Mouse (Mus musculus): ENCODE measurements around the gene Zrsr1. TPM values are rescaled to one million over a fixed set of nuclear protein-coding genes. Genes with fewer than 3 reads are reported as not detected.

The Zrsr1 gene
- total RNA-seq (2021) = 10 to 100 TPM in 1 of 2 experiments, 1 to 10 TPM in 1; 9.2 to 11.4 TPM
- long read RNA-seq, experiment 1, full-length matches to known transcripts = 12 of 12 reads
- long read RNA-seq, experiment 1, partial matches to known transcripts = 0 of 12 reads
- long read RNA-seq, experiment 1, other reads (novel, unspliced or antisense) = 0 of 12 reads
- long read RNA-seq, experiment 2, full-length matches to known transcripts = 4 of 5 reads
- long read RNA-seq, experiment 2, partial matches to known transcripts = 0 of 5 reads
- long read RNA-seq, experiment 2, other reads (novel, unspliced or antisense) = 1 of 5 reads

DNA sequence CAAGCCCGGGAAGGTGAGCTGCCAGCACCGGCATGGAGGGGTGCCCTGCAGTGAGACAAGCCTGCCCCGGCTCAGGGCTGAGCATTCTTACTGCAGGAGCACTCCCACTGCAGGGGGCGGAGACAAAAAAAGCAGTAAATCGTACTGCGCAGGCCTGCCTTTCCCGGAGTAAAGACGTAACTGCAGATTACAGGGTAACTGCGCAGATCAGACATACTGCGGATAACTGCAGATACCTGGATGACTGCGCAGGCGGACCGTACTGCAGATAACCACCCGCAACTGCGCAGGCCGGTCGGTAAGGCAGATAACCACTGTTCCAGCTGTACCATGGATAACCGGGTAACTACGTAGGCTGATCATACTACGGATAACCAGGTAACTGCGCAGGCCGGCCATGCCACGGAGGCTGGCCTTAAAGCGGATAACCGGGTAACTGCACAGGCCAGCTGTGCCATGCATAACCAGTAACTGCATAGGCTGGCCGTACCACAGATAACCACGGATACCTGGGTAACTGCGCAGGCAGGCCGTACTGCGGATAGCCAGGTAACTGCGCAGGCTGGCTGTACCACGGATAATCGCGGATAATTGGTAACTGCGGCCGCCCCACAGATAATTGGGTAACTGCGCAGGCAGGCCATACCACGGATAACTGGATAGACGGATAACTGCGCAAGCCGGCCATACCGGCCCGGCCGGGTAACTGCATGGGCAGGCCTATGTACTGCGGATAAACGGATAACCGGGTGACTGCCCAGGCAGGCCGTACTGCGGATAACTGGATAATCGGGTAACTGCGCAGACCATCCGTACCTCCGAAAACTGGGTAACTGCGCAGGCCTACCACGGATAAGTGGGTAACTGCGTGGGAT is at the start of gene Zrsr1:
Gene Zrsr1 (plus strand): TSS at position 171 of the 875 bp plus-strand sequence.
- peak in 1 of 2 experiments; percentile 24 for DNase-seq (ENCODE audit: low spot score in 2 of 2)

- DNase-seq (ENCODE audit: low spot score in 2 of 2) = no peak
Measured at GRCm38 (mm10) chr11:22922546-22922945, 49.3 kb upstream of the Zrsr1 start.

GRCm38 (mm10) chr11:22923606-22924005 is 48.2 kb upstream of the Zrsr1 start:
- DNase-seq (ENCODE audit: low spot score in 2 of 2) = no peak

DNA sequence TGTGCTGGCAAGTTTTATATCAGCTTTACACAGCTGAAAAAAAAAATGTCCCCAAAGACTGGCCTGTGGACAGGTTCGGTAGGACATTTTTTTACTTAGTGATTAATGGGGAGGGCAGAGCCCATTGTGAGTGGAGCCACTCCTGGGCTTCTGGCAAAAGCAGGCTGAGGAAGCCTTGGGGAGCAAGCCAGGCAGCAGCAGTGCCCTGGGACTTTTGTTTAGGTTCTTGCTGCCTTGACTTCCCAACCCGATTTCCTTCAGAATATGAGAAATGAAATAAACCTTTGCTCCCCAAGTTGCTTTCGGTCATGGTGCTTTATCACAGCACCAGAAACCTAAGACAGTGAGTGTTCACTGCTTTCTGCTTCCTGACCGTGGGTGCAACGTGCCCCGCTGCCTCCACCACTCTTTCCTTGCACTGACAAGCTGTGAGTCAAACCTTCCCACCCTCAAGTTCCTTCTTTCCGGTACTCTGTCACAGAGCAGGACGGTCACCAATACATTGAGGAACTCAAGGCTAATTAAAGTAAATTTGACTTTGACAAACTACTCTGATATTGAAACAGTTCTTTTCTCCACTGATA is 43.1 kb upstream of the Zrsr1 start:
- DNase-seq (ENCODE audit: low spot score in 2 of 2) = no peak

- DNase-seq (ENCODE audit: low spot score in 2 of 2) = no peak
Measured at GRCm38 (mm10) chr11:22930129-22930528, 41.7 kb upstream of the Zrsr1 start.

GRCm38 (mm10) chr11:22931320-22931905 is 40.4 kb upstream of the Zrsr1 start:
- no peak for DNase-seq (ENCODE audit: low spot score in 2 of 2)

- DNase-seq (ENCODE audit: low spot score in 2 of 2) = no peak
Measured at GRCm38 (mm10) chr11:22932167-22932566, 39.6 kb upstream of the Zrsr1 start.

- no peak for DNase-seq (ENCODE audit: low spot score in 2 of 2)
Measured at GRCm38 (mm10) chr11:22936446-22937125, 35.2 kb upstream of the Zrsr1 start.

DNA sequence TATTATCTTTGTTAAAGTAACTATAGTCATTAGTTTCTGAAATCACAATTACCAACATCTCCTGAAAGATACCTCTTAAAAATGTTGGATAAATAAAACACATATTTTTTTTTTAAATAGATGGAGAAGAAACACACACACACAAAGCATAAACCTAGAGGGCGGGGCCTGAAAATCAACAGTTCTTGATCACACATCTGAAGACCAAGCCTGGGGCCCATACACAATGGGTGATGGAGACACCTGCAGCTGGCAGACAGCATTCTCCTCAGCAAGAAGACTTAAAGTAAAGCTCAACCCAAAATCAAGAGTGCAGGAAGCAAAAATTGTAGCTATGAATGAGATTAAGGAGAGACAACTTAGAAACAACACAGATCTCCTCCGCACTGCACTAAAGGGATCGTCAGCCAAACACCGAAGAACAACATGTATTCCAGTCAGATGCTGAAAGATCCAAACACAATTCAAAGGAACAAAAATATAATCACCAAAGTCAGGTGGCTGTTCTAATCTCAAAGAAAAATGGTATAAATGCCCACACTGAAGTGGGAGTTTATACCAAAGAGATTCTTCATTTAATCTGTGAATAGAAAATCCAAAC is 34.0 kb upstream of the Zrsr1 start:
- DNase-seq (ENCODE audit: low spot score in 2 of 2) = no peak

- no peak for DNase-seq (ENCODE audit: low spot score in 2 of 2)
Measured at GRCm38 (mm10) chr11:22938983-22939382, 32.8 kb upstream of the Zrsr1 start.

DNA sequence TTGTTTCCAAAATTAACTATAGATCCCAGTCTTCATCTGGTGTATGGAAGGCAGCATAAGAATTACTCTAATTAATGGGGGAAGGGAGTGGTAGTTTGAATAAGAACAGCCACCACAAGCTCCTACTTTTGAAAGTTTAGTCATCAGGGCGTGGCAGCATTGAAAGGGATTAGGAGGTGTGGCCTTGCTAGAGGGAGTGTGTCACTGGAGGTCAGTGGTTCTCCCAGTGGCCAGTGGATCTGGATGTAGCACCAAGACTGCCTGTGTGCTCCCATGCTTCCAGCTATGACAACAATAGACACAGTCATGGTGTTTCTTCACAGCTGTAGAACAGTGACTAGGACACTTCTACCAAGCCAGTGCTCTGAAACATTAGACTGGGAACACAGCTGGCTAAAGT is 22.7 kb upstream of the Zrsr1 start:
- DNase-seq (ENCODE audit: low spot score in 2 of 2) = no peak

DNA sequence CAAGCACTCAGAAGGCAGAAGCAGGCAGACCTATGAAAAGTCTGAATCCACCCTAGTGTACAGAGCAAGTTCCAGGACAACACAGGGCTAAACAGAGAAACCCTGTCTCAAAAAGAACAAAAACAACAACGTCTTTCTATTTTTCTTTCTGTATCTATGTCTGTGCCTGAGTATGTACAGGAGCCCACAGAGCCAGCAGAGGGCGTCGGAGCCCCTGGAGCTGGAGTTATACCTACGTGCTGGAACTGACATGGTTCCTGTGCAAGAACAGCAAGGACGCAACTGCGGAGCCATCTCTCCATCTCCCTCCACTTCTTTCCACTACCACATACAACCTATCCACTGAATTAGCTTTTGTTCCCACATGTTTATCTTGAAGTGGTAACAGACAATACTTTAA is 21.7 kb upstream of the Zrsr1 start:
- DNase-seq (ENCODE audit: low spot score in 2 of 2) = no peak

GRCm38 (mm10) chr11:22952668-22953067 is 19.1 kb upstream of the Zrsr1 start:
- no peak for DNase-seq (ENCODE audit: low spot score in 2 of 2)

GRCm38 (mm10) chr11:22956346-22956745 is 15.5 kb upstream of the Zrsr1 start:
- no peak for DNase-seq (ENCODE audit: low spot score in 2 of 2)

- peak in 1 of 2 experiments; percentile 26 for DNase-seq (ENCODE audit: low spot score in 2 of 2)
Measured at GRCm38 (mm10) chr11:22956830-22957229, 15.0 kb upstream of the Zrsr1 start.

DNA sequence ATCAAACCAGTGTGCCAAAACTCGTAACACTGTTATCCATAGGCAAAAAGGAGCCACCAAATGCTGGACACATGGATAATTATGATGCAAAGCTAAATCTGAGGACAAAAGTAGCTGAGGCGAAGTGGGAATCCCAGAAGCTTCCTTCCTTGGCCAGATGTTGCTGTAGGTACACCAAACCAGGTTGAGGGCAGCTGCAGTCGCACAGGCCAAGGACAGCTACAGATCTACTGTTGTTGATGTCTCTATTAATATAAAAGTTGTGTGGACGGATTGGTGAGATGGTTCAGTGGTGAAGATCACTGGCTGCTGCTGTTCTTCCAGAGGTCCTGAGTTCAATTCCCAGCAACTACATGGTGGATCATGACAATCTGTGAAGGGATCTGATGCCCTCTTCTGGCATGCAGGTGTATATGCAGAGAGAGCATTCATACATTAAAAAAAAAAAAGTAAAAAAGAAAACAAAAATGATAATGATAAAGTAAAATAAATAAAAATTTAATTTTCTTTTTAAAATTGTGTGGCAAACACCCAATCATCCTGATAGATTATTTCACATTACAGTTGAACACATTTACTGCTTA is 13.9 kb upstream of the Zrsr1 start:
- no peak for DNase-seq (ENCODE audit: low spot score in 2 of 2)

GRCm38 (mm10) chr11:22962101-22962500 is 9.7 kb upstream of the Zrsr1 start:
- no peak for DNase-seq (ENCODE audit: low spot score in 2 of 2)

- DNase-seq (ENCODE audit: low spot score in 2 of 2) = no peak
Measured at GRCm38 (mm10) chr11:22964401-22964800, 7.4 kb upstream of the Zrsr1 start.

DNA sequence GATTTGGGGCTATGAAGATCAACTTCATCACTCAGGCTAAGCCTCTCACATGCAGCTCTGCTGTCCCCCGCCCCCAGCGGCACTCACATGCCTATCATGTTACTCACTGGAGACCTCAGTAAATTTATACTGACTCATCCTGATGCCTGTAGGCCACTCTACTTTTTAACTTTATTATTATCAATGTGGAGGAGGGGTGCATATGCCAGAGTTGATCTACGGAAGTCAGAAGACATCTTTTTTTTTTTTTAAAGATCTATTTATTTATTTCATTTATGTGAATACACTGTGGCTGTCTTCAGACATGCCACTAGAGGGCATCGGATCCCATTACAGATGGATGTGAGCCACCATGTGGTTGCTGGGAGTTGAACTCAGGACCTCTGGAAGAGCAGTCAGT is 6.3 kb upstream of the Zrsr1 start:
- DNase-seq (ENCODE audit: low spot score in 2 of 2) = no peak

DNA sequence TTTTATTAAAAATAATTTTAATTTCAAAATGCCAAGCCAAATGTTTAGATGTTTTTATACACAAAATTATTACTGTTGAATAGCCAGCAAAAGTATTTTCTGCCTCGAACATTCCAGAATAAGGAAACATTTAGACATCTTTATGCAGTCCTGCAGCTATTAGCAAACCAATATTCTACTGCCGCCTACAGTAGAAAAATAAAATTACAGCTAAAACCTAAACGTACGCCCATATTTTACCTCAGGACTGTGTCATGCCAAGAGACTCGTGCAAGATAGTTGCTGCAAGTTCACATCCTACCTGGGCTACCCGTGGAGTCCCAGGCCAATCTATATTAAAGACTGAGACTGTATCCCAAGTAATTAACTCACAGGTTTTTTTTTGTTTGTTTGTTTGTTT is 2.3 kb upstream of the Zrsr1 start:
- DNase-seq (ENCODE audit: low spot score in 2 of 2) = no peak
